Mouse (Mus musculus): ENCODE results near the gene Polr3h.

GRCm38 (mm10) chr15:81856030-81856790 lies 69.8 kb downstream of the Polr3h start:
- TF ChIP-seq POLR2A (IDR thresholded peaks at IDR 0.05; ENCODE audit: insufficient read length, low read depth) (peak; percentile 44), TCF3 (IDR thresholded peaks at IDR 0.05; ENCODE audit: insufficient read length, low read depth) (no peak), USF1 (IDR thresholded peaks at IDR 0.05; ENCODE audit: low read depth) (no peak), MYOG (IDR thresholded peaks at IDR 0.05; ENCODE audit: control insufficient read depth in 1 of 3, insufficient read depth in 1 of 3, insufficient read length in 2 of 3, low read depth in 2 of 3) (no peak)

Data from myocyte (in vitro differentiated cells).